Mouse (Mus musculus) layer of hippocampus, adult 9-10 months (tissue): ENCODE measurements around the gene Nr2f2.
A peak's percentile ranks its signal among the peaks of the same experiment; 100 is the strongest.

Experiments used
- DNase-seq: peaks from one replicate; pipeline ENCODE4 v3.0.0; 2022; ENCODE audit warnings: low spot score

The Nr2f2 gene

DNA sequence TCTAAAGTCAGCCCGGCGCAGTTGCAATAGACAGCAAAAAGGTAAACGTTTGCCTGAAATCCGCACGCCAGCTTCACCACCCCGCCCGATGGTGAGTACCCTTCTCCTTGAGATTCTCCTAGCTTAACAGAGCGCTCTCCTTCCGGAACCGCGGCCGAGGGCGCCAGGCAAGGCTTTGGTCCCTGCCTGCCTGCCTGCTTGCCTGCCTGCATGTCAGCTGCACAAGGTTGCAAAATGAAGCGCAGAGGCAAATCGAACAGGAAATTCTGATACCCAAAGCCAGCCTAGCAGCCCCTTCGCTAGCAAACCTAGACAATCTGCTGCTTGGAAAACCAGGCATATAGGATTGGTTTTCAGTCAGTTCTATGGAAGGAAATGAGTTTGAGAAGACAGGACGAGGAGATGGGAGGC lies 1.1 kb downstream of the Nr2f2 start:
- DNase-seq: no peak

DNA sequence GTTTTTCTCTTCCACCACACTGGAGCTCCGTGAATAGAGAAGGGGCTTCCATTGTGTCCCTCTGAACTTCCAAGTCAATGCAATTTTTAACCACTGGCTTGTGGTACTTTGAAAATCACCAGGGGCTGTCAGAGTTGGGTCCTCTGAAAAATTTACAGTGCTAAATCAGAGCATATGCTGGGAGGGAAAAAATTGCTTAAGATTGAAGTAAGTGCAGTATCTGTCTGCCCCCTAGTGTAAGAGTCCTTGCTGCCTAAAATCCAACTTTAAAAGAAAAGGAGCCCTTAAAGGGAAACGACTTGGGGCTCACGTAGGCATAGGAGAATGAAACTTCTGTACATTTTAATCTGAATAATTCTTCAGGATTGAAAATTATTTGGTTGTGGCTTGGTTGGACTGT lies 1.7 kb downstream of the Nr2f2 start:
- no peak for DNase-seq

DNA sequence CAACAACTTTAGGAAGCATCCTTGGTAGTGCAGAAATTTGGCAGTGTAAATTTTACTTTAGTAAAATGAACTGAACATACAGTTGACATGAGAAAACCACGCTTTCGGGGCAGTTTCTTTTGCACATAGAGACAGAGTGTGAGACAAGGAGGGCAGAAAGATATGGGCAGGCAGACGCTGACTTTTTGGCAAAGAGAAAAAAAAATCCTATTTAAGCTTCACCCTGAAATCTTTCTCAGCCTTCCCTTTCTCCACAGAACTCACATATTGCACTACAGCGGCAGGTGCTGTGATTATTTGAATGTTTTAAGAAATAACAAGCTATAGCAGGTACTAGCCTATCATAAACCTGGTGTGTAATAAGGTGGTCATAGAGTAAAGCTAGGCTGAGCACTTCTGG lies 3.2 kb downstream of the Nr2f2 start:
- DNase-seq: no peak

DNA sequence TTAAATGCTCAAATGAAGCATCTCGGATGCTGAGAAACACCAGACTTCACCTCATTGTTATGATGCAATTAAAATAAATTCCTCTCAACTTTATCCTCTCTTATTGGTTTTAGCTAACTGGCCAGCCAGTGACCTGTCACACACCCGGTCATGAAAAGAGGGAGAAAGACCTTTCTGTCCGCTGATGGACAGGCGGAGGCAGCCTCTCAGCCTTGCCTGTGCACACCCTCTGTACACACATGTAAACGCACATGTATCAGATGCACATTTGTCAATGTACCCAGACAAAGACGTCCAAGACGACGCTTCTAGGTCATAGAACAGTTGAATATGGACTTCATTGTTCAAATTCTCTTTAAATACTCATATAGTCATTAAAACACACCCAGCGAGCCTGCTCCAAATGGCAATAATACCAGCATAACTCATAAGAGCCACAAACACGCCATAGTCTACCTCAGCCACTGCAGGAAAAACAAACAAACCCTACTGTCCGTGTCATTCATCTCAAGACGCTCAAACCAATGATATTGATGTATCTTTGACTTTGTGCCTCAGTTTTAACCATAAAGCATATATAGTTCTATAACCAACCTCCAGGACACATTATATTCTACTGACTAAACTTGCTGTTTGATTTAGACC lies 3.9 kb downstream of the Nr2f2 start:
- DNase-seq: no peak

DNA sequence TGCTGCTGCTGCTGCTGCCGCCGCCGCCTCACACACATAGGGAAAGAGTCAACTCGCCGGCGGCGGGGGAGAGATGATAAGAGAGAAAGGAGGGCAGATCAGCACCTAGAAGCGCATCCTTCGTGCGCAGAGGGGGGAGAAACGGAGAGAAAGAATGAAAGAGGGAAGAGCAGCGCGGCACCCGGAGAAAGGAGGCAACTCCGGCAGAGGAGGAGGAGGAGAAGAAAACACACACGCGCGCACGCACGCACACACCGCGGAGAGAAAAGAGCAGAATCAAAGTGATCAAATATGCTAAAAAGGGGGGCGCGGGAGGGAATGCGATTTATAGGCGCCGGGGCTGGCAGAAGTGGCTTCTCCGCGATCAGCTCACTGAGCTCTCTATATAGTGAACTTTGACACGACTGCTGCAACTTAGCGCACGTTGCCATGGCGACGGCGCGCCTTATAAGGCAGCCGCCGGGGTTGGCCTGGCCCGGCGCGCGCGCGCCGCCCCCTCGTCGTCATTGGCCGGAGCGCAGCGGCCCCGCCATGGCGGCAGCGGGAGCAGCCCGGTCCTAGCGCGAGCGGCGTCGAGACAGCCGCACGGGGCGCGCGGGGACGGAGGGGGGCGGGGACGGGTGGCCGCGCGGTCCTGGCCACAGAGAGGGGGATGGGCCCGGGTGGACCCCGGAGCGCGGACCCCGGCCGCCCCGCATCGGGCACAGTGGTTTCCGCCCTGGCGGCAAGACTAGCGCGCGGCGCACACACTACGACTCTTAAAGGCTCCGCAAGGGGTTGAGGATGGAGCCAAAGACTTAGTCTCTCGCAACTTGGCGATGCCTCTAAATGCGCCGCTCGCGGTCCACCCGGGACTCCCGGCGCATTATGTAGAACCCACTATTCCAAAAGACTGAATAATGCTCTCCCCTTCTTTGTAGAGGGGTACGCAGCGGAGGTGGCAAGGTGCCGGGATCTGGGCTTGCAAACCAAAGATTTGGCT lies 4.9 kb downstream of the Nr2f2 start:
- peak; percentile 38 for DNase-seq

DNA sequence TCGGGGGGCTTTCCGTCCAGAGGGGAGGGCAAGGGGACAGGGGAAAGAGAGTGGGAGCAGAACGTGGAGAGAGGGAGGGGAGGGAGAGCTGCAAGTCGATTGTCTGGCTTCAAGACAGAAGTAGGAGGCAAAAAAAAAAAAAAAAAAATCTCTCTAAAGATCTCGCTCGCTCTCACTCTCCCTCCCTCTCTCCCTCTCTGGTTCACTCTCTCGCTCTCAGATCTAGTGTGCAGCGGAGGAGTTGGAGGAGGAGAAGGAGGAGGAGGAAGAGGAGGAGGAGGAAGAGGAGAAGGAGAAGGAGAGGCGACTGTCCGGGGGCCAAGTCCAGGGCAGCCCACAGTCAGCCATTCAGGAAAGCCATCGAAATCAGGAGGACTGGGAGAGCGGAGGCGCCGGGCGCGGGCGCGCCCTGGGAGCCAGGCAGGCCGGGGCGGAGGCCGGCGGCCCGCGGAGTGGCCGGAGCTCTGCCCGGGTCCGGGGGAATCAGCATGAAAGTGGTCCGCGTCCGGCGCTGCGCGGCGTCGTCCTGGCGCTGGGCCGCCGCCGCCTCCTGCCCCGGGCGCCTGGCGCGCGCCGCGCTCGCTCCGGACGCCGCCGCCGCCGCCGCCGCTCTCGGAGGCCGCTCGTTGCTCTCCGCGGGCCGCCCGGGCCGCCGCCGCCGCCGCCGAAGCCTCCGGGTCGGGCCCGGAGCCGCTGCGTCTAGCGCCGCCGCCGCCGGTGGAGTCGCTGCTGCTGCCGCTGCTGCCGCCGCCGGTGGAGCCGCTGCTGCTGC lies 5.7 kb downstream of the Nr2f2 start:
- no peak for DNase-seq

DNA sequence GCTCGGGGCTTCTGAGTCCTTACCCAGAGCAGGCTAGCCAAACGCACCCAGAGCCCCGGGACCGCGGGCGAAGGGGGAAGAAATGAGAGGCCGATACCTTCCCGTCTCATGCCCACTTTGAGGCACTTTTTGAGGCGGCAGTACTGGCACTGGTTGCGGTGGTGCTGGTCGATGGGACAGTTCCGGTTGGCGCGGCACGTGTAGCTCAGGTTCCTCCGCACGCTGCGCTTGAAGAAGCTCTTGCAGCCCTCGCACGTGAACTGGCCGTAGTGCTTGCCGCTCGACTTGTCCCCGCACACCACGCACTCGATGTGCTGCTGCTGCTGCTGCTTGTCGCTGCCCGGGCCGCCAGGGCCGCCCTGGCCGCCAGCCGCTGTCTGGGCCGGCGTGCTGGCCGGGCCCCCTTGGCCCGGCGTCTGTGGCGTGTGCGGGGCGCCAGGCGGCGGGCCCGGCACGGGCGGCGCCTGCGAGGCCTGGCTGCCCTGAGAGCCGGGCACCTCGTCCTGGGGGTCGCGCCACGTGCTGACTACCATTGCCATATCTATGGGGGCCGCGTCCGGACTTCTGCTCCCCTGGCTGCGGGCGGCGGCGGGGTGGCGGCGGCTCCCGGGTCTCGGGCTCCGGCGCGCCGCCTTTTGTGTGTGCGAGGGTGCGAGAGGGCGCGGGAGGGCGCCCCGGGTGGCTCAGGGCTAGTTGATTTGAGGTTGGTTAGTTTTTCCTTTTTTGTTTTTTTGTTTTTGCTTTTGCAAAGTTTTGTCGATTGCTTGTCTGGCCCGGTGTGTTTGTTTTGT lies 6.5 kb downstream of the Nr2f2 start:
- no peak for DNase-seq

DNA sequence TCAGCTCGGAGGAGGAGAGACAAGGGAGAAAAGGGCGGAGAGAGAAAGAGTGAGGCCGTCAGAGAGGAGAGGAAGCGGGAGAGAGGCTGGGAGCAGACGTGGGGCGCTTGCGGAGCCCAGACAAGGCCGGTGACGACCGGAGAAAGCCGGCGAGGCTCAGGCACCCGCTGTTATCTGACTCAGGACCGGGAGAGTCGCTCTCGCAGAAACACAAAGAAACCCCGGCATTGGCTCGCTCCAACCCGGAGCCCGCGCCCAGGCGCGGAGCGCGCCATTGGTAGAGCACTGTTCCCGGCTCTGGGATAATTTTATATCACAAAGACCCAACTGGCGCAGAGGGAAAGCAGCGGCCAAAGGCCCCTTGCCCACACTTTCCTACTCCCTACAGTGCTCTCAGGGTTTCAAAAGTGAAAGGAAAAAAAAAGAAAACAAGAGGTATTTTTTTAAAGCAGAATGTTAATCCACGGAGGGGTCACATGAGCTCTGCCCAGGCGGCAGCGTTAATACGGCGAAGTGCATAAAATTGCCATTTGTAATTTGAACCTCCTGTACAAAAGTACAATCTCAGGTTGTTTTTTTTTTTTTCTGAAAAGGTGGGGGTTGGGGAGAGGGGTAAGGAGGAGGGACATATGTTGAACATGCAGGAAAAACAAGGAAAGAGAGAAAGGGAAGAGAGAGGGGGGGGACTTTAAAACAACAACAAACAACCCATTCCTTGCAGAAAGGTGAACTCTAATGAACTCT lies 7.5 kb downstream of the Nr2f2 start:
- no peak for DNase-seq

DNA sequence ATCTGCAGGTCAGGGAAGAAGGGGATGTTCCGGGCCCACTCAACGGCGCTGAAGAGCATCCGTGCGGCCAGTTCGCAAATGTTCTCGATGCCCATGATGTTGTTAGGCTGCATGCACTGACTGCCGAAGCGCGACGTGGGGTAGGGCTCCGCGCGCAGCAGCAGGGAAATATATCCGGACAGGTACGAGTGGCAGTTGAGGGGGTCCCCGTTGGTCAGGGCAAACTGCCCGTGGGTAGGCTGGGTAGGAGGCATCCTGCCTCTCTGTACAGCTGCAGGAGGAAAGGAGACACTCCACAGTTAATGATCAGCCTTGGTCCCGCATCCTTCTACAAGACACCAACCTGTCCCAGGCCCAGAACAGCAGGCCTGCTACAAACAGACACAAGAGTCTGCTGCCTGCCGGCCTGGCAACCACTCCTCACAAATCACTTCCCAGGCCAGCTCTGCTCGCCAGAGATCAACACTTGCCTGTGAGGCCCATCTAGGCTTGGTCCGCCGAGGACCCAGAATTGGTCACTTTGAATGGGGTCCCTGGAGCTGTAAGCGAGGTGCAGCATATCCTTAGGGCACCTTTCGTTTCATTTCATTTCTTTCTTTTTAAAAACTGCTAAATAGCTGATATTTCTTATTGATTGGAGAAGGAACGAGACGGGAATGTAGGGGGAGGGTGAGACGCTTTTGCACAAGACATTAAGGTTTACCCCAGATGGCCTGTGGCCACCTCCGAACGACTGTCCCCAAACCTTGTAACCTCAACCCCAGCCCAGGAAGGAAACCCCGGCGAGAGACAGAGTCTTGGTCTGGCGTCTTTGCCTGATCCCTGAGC lies 8.3 kb downstream of the Nr2f2 start:
- DNase-seq: no peak

DNA sequence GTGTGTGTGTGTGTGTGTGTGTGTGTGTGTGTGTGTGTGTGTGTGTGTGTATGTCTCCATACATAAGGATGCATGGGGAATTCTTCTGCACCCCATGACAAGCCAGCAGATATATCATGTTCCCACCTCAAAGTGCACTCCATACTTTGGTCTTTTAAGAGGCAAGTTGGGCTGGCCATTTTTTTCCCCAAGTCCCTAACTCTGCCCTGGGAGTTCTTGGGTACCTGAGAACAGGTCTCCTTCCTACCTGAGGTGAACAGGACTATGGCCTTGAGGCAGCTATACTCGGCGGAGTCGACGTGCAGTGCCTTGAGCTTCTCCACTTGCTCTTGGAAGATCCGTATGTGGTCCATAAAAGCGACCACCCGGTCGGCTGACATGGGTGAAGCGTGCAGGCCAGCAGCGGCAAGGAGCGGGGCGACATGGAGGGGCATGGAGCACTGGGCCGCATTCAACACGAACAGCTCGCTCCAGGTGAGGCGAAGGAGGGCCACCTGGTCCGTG lies 9.0 kb downstream of the Nr2f2 start:
- no peak for DNase-seq

DNA sequence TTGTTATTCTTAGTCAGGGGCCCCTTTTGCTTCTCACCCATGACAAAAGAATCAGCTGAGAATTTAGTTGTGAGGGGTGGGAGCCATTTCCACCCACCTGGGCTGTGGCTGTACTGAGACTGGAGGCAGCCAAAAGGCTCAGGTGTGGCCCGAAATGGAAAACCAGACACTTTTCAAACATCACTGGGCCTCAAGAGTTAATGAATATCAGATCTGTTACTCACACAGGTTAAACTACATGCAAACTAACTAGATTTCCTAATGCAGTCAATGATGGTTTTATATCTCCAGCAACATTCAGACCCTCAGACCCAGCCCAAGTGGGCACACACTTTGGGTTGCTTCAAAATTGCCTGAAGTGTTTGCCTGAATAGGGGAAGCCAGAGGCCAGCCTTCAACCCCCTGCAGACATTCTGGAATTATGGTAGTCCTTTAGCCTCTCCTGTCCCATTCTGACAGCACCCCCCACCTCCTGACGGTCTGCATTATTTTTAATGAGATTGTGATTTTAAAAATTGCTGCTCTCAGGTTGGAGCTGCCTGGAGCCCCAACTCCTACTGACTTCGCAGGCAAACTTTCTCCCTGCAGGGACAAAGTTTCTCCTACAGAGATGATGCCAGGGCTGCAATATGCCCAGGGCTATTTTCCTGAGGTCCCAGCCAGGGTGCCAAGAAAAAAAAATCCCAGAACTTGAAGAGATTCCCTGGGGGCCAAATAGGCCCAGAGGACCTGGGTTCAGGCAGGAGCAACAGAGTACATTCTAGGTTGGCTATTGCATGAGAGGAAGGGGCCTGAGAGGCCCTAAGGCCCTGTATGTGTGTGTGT lies 9.6 kb downstream of the Nr2f2 start:
- no peak for DNase-seq

DNA sequence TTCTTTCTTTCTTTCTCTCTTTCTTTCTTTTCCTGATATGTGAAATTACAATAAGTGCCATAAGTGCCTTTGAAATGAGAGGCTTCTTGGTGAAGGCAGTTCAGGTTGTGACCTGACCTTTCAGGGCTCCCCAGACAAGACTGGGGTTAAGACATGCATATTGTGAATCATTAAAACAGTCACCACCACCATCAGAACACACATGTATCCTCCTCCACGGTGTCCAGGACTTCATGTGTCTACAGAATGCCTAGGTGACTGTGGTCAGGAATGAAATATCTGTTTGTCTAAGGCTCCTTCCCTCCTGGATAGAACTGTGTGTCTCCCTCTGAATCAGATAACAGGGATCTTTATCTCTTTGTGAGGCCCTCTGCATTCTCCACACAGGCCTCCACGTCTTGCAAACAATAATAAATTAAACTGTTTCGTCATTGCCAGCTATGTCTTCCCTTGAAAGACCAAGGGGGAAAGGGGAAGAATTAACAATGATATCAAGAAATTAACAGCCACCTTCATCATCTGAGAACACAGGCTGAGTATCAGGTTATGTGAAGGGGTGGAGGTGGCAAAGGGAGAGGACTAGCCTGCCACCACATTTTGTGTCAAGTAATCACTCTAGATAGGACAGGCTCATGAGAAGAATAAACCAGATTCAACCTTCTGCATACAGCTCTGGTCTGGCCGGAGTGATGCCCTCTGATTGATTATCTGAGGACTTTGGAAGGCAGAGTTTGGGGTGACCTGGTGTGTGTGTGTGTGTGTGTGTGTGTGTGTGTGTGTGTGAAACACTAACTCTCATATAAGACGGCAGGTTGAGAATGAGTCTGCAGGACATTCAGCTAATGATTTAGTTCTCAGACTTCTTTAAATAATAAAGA lies 10.6 kb downstream of the Nr2f2 start:
- no peak for DNase-seq

DNA sequence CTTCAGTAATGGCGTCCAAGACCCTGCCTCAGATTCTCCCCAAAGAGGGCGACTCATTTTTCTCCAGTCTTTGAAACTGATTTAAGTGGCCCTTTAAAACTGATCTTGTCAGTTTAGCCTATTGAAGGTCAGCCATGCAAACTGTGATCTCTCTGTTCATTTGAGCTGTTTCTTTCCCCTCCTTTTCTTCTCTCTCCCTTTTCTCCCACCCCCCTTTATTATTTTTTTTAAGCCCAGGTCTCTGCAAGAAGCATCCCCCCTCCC lies 11.2 kb downstream of the Nr2f2 start:
- DNase-seq: no peak

DNA sequence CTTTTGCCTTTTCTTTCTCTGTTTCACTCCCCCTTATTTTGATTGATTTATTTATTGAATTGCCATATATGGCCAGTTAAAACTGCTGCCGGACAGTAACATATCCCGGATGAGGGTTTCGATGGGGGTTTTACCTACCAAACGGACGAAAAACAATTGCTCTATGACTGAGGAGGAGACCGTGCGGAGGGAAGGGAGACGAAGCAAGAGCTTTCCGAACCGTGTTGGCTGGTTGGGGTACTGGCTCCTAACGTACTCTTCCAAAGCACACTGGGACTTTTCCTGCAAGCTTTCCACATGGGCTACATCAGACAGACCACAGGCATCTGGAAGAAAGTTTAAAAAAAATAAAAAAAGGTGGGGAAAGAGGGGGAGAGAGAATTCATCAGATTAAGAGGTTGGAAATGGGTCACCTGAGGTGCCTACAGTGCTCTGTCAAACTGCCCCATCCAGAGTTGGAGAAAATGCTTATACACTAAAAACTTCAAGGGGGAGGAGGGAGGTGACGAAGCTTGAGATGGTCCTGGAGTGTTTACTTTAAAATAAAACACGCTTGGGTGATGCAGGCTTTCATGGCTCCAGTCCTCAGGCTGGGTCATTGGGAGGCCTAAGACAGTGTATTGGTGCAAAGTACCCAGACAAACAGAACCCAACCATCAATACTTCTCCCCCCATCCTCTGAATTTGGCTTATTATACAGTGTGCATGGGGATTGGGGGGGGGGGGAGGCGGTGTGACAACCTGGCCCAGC lies 11.8 kb downstream of the Nr2f2 start:
- no peak for DNase-seq

DNA sequence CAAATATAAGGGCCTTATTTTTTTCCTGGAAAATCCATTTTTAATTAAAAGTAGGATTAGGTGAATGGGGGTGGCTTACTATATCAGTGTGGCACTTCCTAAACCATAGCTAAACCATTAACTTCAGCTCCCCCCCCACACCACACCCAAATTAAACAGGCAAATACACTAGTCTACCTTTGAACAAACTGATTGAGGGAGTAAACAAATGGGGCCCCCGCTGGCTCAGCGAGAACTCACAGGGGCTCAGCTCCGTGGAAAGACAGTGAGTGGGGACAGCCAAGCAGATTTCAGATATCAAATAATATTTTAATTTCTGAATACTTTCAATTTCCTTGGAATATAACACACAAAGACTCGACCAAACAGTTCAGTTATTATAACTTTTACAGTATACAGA lies 13.4 kb downstream of the Nr2f2 start:
- no peak for DNase-seq

DNA sequence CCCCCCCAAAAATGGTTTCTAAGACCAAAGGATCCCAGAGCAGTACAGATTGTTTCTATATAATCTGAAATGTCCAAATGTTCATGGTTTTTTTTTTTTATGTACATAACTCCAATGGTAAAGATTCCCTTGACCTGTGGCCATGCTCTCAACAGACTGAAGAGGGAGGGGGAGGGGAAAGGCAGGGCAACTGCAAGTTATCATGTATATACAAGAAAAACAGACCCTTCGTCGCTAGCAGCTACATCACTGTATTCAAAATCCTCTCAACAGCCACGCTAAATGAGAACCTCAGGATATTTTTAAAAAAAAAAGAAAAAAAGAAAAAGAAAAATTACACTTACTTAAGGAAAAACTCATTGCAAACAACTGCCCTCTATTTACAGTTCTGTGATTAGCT lies 13.9 kb downstream of the Nr2f2 start:
- no peak for DNase-seq

DNA sequence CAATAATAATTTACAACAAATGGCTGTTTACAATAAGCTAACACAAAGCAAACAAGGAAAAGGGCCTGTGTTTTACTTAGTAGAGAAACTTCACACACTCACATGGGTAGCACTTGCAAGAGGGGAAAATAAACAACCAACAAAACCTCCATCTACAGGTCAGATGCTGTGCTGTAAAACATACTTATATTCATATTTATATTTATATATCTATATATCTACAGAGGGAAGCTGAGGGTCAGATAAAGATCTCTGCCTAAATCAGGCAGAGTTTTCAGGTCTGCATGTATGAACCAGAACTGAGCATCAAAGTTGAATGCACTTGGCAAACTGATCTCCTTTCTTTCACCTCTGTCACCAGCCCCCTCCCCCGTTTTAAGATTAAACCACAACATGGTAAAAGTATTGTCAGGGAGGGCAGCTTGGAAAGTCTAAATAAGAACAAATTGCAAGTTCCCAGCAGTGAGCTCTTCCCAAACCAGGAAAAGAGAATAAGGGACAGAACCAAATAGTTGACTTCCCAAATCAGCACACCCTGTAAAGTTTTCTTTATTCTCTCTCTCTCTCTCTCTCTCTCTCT lies 14.5 kb downstream of the Nr2f2 start:
- DNase-seq: no peak
